In genomic region chr7:28972542-28972985, GRCm38 (mm10) we compare ENCODE assay signal across 8 mouse cellular contexts. TPM values are rescaled to one million over a fixed set of nuclear protein-coding genes. Genes with fewer than 3 reads are reported as not detected.
A peak's percentile ranks its signal among the peaks of the same experiment; 100 is the strongest.
DNase-seq lines count a peak whose midpoint lies in the region; ATAC-seq and TF ChIP-seq lines count a peak whose summit lies in the region.

No protein-coding gene starts in this region.

- WGBS in liver, embryonic 14.5 days (ENCODE audit: insufficient replicate concordance) = 67% methylated on average over 8 of the region's 8 CpGs

- 0 out of 4 replicates have a peak, but pooled peaks cover 0 to 5% of the 10 kb centered on the region in 2 experiments for H3K4me1 ChIP-seq in liver, embryonic 14.5 days (replicated peaks; ENCODE audit: control insufficient read depth in 2 of 2, insufficient read depth in 2 of 2, low read length in 1 of 2)

- H3K4me3 ChIP-seq in liver, embryonic 14.5 days (ENCODE audit: insufficient read depth in 1 of 2, low read depth in 2 of 2, low read length in 2 of 2) = no peak overlapping the region

- no peak overlapping the region for H3K27ac ChIP-seq in liver, embryonic 14.5 days

- H3K36me3 ChIP-seq in liver, embryonic 14.5 days (replicated peaks; ENCODE audit: control insufficient read depth, insufficient read depth, low read depth) = peaks cover 43% of the 10 kb centered on the region

- peak; percentile 55 for DNase-seq in ovary, postnatal 10 days (ENCODE audit: low spot score)
- DNase-seq in ovary, adult 18-20 months (ENCODE audit: low spot score) = no peak
- DNase-seq in cerebellum, adult 9-11 months = peak; percentile 64
- DNase-seq in gastrocnemius, postnatal 10 days = peak; percentile 86
- peak; percentile 84 to 90 for DNase-seq in kidney, postnatal 25 days
- peak in 2 of 3 experiments; percentile 55 to 65 for DNase-seq in liver, embryonic 14.5 days (ENCODE audit: low read depth in 3 of 3, low spot score in 3 of 3)
- DNase-seq in ovary, postnatal 14 days (ENCODE audit: low spot score) = peak; percentile 74
- DNase-seq in thymus, postnatal 10 days (ENCODE audit: low spot score in 2 of 2) = peak; percentile 63 to 89

- peak; percentile 93 for TF ChIP-seq CTCF in liver, embryonic 14.5 days (IDR thresholded peaks at IDR 0.05; ENCODE audit: low read depth)

- H3K9me3 ChIP-seq in liver, embryonic 14.5 days (ENCODE audit: control insufficient read depth, low read length) = no peaks in the 10 kb centered on the region

- no peak for TF ChIP-seq EP300 in liver, embryonic 14.5 days (IDR thresholded peaks at IDR 0.05; ENCODE audit: low read depth)

- H3K27me3 ChIP-seq in liver, embryonic 14.5 days (ENCODE audit: control insufficient read depth, insufficient read depth, low read length) = no peaks in the 10 kb centered on the region

- ATAC-seq in liver, embryonic 14.5 days (ENCODE audit: insufficient read depth) = no peak

- no peak overlapping the region for H3K9ac ChIP-seq in liver, embryonic 14.5 days (replicated peaks)

- H3K4me2 ChIP-seq in liver, embryonic 14.5 days (ENCODE audit: low read depth) = no peak overlapping the region

RNA-seq across cellular contexts. Expression of gene Eif3k, which starts 9.1 kb away (rescaled TPM):
- 100 to 1,000 TPM; 169 to 174 TPM for total RNA-seq in gastrocnemius, postnatal 10 days (2021)
- polyA plus RNA-seq in liver, embryonic 14.5 days (2012; rRNA removed) = 281 and 283 TPM in 2 replicates
- 283 and 288 TPM in 2 replicates for polyA plus RNA-seq in liver, embryonic 14.5 days (2014; fragmentation: Nextera tagmentation; extraction: Ambion mirVana)

RNA-seq across cellular contexts. Expression of gene Map4k1, which starts 9.3 kb away (rescaled TPM):
- total RNA-seq in gastrocnemius, postnatal 10 days (2021) = under 1 TPM; 0.66 to 0.93 TPM
- 16.7 and 17.3 TPM in 2 replicates for polyA plus RNA-seq in liver, embryonic 14.5 days (2012; rRNA removed)
- polyA plus RNA-seq in liver, embryonic 14.5 days (2014; fragmentation: Nextera tagmentation; extraction: Ambion mirVana) = 24.9 and 27.4 TPM in 2 replicates

RNA-seq across cellular contexts. Expression of gene Actn4, which starts 10.4 kb away (rescaled TPM):
- 100 to 1,000 TPM in 1 of 2 experiments, 10 to 100 TPM in 1; 90.2 to 120 TPM for total RNA-seq in gastrocnemius, postnatal 10 days (2021)
- polyA plus RNA-seq in liver, embryonic 14.5 days (2012; rRNA removed) = 80.4 and 86.2 TPM in 2 replicates
- polyA plus RNA-seq in liver, embryonic 14.5 days (2014; fragmentation: Nextera tagmentation; extraction: Ambion mirVana) = 94.5 and 105 TPM in 2 replicates
